Mouse (Mus musculus) cerebellum, postnatal 4 days (tissue): ENCODE data around the gene Smim15.

ENCODE experiments used
- DNase-seq, 2 experiments: peaks; one replicate each; pipeline ENCODE4 v3.0.0; 2022; ENCODE audit warnings: low spot score in 2 of 2, mixed read lengths in 1 of 2

The Smim15 gene

DNA sequence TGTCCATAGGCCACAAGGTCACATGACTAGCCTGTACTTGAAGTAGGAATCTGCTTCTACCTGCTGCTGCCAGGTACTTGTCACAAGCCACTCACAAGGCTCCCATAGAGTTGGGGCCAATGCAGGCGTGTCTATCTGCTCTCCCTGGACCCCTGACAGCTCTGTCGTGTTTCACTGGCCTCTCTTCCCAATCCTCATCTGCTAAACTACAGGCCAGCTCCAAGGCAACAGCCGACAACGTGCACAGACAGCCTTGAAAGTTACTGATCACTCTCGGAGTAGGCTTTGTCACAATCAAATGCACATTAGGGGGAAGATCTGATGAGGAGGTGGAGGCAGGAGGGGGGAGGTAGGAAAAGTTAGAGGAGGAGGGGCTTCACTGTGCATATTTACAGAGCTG, 18.7 kb downstream of the Smim15 start:
- no peak for DNase-seq

DNA sequence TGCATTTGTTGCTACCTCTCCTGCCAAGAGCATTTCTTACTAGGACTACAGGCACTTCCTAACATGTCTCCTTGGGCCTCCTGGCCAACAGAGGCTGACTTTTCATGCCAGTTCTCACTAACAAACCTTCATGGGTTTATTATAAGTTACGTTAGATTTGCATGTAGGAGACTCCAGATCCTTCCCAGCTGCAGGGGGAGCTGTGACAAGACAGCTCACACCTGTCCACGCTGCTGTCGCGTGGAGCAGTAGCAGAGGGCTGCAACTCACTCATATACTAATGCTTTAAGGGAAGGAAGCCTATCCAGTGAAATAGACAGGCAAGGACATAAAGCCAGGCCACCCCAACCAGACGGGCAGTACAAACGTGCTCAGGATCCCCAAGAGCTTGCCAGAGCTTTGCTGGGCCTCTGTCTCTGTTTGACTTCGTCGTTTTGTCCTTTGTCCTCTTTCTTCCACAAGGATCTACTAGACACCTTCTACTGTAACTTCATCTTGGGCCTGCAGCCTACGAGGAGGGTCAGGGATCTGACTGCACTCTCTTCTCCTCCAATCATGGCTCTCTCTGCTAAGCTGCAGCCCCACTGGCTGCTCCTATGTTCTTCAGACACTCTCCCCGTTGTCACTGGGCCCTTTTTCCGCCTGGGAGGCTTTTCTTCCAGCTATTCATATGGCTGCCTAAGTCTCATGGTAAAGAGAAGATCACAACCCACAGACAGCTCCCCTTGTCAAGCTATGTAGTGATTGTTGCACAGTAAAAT, 19.3 kb downstream of the Smim15 start:
- DNase-seq, result no peak

DNA sequence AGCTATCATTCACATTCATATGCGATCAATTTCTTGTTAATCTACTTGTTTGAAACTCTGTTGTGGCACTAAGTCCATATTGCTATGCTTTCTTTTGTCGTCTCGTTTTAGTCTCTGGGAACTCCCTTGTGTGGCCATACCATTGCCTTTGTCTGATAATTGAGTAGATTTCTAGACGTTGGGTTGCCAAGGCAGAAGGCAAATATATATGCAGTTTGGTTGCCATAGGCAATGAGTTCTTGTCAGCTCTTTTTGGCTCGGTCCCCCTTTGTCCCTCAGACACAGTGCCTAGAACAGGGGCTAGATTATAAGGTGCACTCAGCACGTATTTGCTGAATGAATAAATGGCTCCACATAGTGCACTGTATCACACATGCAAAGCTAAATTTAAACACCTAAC, 20.1 kb downstream of the Smim15 start:
- DNase-seq, result no peak

DNA sequence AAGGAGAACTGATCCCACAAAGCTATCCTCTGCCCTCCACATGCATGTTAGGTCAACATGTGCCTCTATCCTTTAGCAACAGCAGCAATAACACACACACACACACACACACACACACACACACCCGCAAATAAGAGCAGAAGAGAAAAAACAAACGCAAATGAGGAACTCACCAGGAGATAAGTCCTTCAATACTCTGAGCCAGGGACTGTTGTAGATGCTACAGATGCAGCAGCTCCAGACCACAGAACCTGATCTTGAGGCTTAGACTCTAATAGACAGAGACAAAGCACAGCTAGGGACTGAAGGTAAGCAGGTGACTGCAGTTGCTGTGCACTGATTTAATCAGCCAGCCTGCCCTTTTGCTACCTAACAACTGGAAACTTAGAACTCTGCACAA, 21.8 kb downstream of the Smim15 start:
- DNase-seq, result no peak

DNA sequence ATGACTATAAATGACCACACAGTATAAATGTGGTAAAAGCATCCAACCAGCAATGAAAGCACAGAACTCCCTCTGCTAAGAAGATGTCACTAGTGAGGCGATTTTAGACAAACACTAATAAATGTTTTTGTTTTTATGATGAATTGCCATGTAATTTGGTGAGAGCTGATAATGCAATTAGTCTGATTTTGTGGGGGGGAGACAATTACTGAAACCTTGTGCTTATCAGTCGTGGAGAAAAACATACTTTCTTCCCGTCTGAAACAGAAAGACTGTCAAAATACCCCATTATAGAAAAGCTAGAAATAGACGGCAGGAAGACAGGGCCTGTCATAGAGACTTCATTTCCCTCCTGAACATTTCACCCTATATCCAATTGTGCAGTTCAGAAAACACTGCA, 24.9 kb downstream of the Smim15 start:
- no peak for DNase-seq

DNA sequence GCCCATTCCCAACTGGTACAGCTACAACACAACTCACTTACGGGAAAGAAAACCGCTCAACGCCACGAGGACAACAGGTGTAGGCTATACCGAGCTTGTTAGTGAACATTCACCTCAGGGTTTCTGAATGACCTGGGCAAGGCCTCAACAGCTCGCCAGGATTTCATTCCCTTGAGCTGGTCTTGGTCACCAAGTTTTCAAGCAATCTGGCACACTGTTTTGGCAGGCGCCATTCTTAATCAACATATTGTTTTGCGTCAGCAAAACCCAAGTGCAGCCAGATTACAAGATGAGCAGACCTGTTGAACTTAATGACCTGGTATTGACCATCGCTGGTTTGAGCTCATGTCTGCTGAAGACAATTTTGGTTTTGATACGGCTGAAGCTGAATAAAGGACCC, 25.9 kb downstream of the Smim15 start:
- no peak for DNase-seq

DNA sequence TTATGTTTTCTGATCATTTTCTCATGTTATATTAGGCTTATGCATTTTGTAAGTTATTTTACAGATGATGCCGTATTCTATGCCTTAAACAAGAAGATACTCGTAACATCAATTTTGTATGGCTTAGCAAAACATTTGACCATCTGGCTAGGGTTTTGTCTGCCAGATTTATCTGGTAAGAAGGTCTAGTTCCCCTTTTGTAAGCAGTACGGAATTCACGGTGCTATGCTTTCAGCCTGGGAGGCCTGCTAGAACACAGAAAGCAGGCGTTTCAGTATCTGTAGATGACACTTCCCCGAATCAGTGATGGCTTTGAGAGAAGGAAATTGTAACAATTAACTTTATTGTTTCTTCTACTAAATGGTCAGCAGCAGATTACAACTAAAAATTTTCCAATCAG, 33.2 kb downstream of the Smim15 start:
- DNase-seq, result no peak

DNA sequence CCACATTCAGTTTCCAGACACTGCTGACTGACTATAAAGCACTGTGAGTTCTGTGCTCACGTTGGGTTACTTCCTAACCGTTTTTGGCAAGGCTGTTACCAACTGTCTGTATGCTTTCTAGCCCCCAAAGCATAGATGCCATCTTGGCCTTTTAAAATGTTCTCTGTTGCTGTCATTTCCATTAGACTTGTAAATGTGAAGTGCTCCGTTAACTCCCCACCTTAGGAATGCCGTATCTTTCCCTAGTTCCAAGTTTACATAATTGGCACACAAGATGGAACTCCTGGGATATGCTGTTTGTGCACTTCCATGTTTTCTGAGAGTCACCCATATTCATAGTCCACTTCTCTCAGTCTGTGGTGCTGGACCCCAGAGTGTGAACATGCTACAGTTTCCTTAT, 33.7 kb downstream of the Smim15 start:
- no peak for DNase-seq

DNA sequence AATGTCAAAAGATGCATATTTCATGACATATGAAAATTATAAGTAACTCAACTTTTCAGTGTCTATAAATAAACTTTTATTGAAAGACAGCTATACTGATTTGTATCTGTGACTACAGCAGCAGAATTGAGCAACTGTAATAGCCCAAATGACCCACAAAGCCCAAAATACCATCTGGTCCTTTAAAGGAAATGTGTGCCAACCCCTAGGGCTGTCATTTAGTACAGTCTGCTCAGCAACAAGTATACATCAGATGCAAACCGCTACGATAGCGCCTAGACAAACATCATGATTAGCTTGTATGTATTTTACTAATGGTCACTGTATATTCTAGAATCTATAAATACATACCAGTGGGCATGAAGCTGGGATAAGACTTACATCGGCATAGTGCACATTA, 39.8 kb downstream of the Smim15 start:
- DNase-seq, result no peak

DNA sequence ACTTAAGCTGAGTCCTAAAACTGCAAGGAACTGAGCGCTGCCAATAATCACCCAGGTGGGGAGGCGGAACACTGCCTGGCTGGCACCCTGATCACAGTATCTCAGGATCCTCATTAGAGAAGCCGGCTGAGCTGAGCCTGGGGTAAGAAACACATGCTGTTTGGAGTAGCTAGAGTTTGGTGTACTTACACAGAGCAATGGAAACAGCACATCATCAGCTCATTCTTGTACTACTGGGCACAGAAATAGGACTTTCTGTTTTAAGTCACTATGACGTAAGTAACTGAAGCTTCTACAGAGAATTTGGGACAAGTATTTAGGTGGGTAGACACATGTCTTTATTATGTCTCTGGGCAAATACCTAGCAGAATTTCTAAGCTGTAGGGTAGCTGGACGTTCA, 41.8 kb downstream of the Smim15 start:
- DNase-seq, result no peak

DNA sequence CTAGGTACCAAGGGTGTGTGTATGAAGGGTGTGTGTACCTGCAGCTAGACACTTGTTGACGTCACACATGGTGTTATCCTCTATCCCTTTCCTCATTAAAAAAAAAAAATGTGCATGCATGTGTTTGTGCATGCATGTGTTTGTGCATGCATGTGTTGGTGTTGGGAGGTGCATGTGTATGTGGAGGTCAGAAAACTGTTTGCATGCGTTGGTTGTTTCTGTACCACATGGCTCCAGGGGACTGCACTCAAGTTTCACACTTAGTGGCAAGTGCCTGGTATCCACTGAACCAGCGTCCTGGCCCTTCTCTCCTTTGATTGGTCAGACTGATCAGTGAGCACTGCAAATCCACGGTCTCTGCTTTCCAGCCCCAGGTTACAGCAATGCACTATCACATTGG, 42.5 kb downstream of the Smim15 start:
- DNase-seq, result no peak

DNA sequence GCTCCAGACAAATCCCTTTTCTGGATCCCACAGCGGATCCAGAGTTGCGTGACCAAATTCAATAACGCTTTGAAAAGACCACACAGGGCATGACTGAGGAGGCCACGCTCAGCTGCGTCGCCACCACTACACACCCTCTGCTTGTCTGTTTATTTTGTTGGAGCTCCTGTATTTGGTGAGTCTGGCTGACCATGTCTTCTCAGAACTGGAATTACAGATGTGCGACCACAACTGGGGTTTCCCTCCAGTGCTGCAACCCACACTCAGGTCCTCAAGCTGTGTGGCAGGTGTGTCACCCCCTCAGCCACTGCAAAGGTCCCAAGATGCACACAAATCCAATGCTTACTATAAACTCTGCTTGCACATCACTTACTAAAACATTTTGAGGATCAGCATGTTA, 48.0 kb downstream of the Smim15 start:
- DNase-seq, result no peak

DNA sequence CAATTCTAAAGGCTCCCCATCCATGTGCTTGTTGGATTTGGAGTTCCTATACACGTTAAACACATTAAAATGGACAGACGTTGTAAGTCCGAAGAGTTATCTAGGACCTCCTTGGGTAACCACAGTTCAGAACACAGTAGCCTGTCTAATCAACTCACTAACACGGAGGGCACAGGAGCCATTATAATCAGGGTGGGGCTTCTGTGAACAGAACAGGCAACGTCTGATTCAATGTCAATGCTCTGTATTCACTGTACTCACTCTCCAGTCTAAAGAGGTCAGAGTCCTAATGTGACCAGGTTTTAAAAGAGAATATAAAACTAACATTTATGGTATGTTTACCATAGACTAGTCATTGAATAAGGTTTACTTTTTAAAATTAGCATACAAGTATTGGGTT, 50.4 kb downstream of the Smim15 start:
- DNase-seq, result no peak

DNA sequence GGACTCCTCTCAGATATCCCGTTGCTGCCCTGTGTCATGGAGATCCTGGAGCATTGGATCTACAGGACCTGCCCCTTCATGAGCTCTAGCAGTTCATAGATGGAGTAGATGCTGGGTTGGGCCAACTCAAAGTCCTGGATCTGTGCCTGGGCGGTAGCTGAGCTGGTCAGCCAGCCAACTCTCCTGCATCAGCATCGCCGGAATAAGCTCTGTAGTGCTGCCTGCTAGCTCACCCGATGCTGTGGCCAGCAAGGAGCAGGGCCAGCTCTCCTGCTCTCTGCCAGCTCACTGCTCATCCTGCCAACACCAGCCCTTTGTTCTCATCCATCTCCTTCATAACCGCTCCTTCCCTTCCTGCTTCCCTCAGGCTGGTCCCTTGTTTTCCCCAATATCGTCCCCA, 51.4 kb downstream of the Smim15 start:
- DNase-seq, result peak in 1 of 2 experiments; percentile 71

DNA sequence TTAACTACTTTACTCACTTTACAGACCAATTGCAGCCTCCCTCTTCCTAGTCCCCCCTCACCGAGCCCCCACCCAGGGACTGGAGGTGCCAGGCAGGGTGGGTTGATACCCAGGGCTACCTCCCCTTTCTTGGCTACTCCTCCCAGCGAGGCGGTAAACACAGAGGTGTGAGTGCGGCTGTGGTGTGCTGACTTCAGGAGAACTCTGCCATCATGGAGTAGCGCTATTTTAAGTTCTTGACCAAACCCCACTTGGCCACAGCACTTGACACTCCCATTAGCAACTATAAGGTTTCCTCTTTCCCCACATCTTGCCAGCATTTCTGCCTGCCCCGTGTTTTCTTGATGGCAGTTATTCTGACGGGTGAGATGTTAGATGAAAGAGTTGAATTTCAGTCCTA, 52.2 kb downstream of the Smim15 start:
- DNase-seq, result no peak
